Mouse (Mus musculus) layer of hippocampus, postnatal 25 days (tissue): ENCODE data around the gene AC192777.2. TPM values are rescaled to one million over a fixed set of nuclear protein-coding genes. Genes with fewer than 3 reads are reported as not detected.
"Not testable (repeated sequence)": the region's sequence is repeated elsewhere in the genome, so short reads cannot be mapped to it uniquely, and the experiment has no call there.

Experiments used
- DNase-seq, 2 experiments: peaks; one replicate each; pipeline ENCODE4 v3.0.0; 2022; ENCODE audit warnings: mixed read lengths in 2 of 2, low spot score in 1 of 2; ENCODE audit errors: extremely low spot score in 1 of 2
- microRNA-seq, 2 experiments: library from miRNA; unstranded; fragments of <30 nt; microRNA quantifications; one replicate each; pipeline ENCODE4 v1.2.0; 2021
- total RNA-seq, 2 experiments: library from RNA; stranded (reverse); gene quantifications; 2 replicates each; pipeline ENCODE4 v1.2.3; 2021

Gene AC192777.2
- total RNA-seq, result not detected

DNA sequence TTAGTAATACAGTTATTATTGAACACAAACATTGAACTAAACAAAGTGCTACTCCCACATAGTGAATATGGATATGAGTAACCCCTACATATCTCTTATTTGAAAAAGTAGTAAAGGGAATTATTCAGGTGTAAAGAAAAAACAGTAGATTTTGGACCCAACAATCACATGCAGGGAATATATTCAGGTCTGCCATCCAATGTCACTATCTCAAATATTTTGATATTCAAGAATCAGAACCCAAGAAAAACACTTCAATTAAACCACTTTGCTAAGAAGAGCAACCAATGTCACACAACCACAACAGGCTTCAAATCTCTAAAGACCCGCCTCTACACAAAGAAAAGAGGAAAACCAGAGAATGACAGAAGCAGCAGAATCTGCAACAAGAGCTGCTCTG lies at the start of gene AC192777.2:
AC192777.2 (plus strand) TSS at position 301 of the 400 bp plus-strand sequence.
- DNase-seq, result not testable (repeated sequence)

DNA sequence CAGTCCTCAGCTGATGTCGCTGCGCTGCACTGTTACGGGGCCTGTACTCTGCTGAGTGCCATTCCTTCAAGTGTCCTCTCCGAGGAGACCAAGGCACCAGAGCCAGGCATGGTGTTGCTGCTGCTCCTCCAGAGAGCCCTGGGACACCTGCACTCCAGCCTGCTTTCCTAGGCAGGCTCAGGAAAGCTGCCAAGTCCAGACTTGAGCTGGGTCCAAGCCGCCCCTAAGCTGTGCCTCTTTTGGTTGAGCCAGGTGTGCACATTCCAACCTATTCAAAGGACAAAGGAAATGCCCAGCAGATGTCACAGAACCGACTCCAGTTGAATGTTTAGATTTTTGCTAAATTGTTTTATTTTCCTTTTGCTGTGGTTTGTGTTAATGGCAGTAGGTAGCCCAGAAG lies 20.9 kb downstream of the AC192777.2 start:
- DNase-seq, result not testable (repeated sequence)

DNA sequence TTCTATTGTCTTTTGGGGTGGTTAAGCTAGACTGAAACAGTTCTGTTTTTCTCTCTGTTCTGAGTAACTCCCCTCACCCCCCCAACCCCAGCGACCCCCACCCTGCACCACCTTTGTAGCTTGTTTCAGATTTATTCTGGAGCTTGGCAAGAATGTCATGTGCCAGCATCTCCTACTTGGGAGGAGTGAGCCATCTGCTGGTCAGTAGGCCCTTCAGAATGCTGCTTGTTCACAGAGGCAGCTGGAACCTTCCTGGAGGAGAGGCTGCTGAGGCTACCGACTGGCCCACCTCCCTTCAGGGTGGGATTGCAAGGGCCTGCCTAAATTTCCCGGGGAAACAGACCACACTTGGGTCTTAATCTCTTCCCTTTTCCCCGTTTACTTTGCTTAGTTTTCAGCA lies 21.6 kb downstream of the AC192777.2 start:
- not testable (repeated sequence) for DNase-seq

Small RNA genes within 50 kb of the gene (microRNA-seq; reads per million reads assigned to microRNA genes)
- 0 reads per million in 2 experiments for gene Gm26376

Other genes with a start within 250 kb of the AC192777.2 start
- not detected for gene Esp38, start 144.9 kb upstream of the AC192777.2 start, total RNA-seq
- not detected for gene Pgk2, start 113.2 kb downstream of the AC192777.2 start, total RNA-seq
- gene Crisp3, start 146.8 kb downstream of the AC192777.2 start, total RNA-seq, result not detected
- not detected for gene Crisp1, start 223.8 kb downstream of the AC192777.2 start, total RNA-seq